Mouse (Mus musculus) neural tube, embryonic 11.5 days (tissue): ENCODE data around the gene Nktr. TPM values are rescaled to one million over a fixed set of nuclear protein-coding genes. Genes with fewer than 3 reads are reported as not detected.

Source experiments
- ATAC-seq: fragments of 200-750 bp; cut with Nextera tagmentation; 2 replicates; pipeline ENCODE4 v1.8.0; 2017; ENCODE audit warnings: moderate number of reproducible peaks, mild to moderate bottlenecking, moderate TSS enrichment, moderate library complexity; ENCODE audit not compliant: insufficient read depth, low FRiP score, low TSS enrichment
- DNase-seq: peaks from one replicate; pipeline ENCODE4 v3.0.0-alpha.2; 2015; ENCODE audit warnings: low spot score
- H3K27ac ChIP-seq: fragments of 300-500 bp; sonication (generic); 2 replicates; pipeline ENCODE4 v1.5.1; 2014; ENCODE audit warnings: low read depth, mild to moderate bottlenecking, low read length
- H3K27me3 ChIP-seq: fragments of 300-500 bp; sonication (generic); 2 replicates; pipeline ENCODE4 v1.6.1; 2014; ENCODE audit warnings: mild to moderate bottlenecking, low read length, mixed read lengths; ENCODE audit not compliant: control insufficient read depth, insufficient read depth
- H3K36me3 ChIP-seq: fragments of 300-500 bp; sonication (generic); 2 replicates; pipeline ENCODE4 v1.6.1; 2014; ENCODE audit warnings: mild to moderate bottlenecking, low read length, moderate library complexity, mixed read lengths; ENCODE audit not compliant: control insufficient read depth, insufficient read depth
- H3K4me1 ChIP-seq: fragments of 300-500 bp; sonication (generic); 2 replicates; pipeline ENCODE4 v1.6.1; 2014; ENCODE audit warnings: low read length, mixed read lengths; ENCODE audit not compliant: control insufficient read depth, insufficient read depth
- H3K4me2 ChIP-seq: fragments of 300-500 bp; sonication (generic); 2 replicates; pipeline ENCODE4 v1.6.1; 2014; ENCODE audit warnings: low read depth, mild to moderate bottlenecking, moderate library complexity
- H3K4me3 ChIP-seq: fragments of 300-500 bp; sonication (generic); 2 replicates; pipeline ENCODE4 v1.5.1; 2014; ENCODE audit warnings: low read depth, low read length
- H3K9ac ChIP-seq: fragments of 300-500 bp; sonication (generic); 2 replicates; pipeline ENCODE4 v1.6.1; 2014; ENCODE audit warnings: mild to moderate bottlenecking, low read length
- H3K9me3 ChIP-seq: fragments of 300-500 bp; sonication (generic); 2 replicates; pipeline ENCODE4 v1.6.1; 2016; ENCODE audit warnings: low read length; ENCODE audit not compliant: control insufficient read depth
- WGBS: fragments of 180-500 bp; shearing (Covaris S2); extraction: QIAGEN DNeasy Blood & Tissue Kit; methylation state at CpG from one replicate; pipeline ENCODE4 v1.1.7; 2014; 5-methylcytosine and 5-hydroxymethylcytosine counted together
- polyA plus RNA-seq: library from polyadenylated mRNA; unstranded; fragments of >200 nt; fragmentation: Nextera tagmentation; extraction: Ambion mirVana; gene quantifications from 2 replicates; pipeline ENCODE4 v1.2.1, GENCODE M21; 2014

The Nktr gene
- polyA plus RNA-seq, 1 experiment from 2014 or later = 56.9 TPM

DNA sequence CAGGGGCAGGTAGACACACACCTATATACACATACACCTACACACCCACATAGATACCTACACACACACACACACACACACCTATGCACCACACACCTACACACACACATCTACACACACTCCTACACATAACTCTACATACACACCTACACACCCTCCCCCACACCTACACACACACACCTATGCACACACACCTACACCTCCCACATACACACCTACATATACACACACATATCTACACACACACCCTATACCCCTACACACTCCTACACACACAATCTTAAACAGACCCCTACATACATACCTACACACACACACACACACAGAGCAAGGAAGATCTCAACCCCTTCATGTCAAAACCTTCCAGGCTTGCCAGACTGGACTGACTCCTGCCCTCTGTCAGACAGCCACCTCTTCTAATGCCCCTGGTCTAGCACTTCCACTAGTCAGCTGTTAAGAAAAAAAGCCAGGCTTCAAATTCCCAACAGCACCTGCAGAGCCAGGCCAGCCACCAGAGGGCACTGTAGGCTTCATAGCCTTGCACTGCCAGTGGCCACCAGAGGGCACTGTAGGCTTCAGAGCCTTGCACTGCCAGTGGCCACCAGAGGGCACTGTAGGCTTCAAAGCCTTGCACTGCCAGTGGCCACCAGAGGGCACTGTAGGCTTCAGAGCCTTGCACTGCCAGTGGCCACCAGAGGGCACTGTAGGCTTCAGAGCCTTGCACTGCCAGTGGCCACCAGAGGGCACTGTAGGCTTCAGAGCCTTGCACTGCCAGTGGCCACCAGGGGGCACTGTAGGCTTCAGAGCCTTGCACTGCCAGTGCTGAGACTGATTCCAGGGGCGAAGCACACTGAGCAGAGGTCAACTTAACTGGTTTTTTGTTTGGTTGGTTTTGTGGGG, 21.6 kb upstream of the Nktr start:
- Histone ChIP-seq H3K27me3 (no peaks in the 10 kb centered on the region), H3K9me3 (no peaks in the 10 kb centered on the region), H3K4me1 (no peaks in the 10 kb centered on the region), H3K36me3 (peaks cover 3% of the 10 kb centered on the region; the same call in 1 of the 2 replicates), H3K4me3 (no peak overlapping the region), H3K4me2 (no peak overlapping the region), H3K27ac (no peak overlapping the region), H3K9ac (no peak overlapping the region)
- DNase-seq (peak; percentile 45), ATAC-seq (peak; percentile 16; the same call in 1 of the 2 replicates)
- 100% methylated on average over 1 of the region's 1 CpGs for WGBS

DNA sequence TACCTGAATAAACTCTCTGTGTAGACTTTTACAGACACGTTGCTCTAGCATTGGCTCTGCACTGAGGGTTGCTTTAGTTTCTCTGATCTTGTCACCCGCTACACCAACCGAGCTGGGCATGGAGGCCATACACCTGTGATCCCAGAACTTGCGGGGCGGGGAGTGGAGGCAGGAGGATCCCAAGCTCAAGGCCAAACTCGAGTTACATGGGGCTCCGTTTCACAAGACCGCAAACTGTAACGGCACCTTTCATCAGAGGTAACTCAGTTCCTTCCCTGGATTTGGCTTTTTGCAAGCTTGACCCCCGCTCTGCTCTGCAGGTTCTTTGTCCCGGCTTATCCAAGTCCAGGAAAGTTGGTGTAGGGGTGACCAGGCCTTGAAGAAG, 14.7 kb upstream of the Nktr start:
- H3K9ac ChIP-seq = peak overlapping the region; percentile 80
- no peak for DNase-seq
- no peak for ATAC-seq
- 0 out of 2 replicates have a peak overlapping the region, but pooled peaks have one; percentile 10 for H3K27ac ChIP-seq
- H3K36me3 ChIP-seq = no peaks in the 10 kb centered on the region
- H3K4me3 ChIP-seq = peak overlapping the region; percentile 78
- peaks cover 14% of the 10 kb centered on the region for H3K4me1 ChIP-seq
- H3K9me3 ChIP-seq = no peaks in the 10 kb centered on the region
- 39% methylated on average over 11 of the region's 11 CpGs for WGBS
- peak overlapping the region; percentile 95 for H3K4me2 ChIP-seq
- no peaks in the 10 kb centered on the region for H3K27me3 ChIP-seq

DNA sequence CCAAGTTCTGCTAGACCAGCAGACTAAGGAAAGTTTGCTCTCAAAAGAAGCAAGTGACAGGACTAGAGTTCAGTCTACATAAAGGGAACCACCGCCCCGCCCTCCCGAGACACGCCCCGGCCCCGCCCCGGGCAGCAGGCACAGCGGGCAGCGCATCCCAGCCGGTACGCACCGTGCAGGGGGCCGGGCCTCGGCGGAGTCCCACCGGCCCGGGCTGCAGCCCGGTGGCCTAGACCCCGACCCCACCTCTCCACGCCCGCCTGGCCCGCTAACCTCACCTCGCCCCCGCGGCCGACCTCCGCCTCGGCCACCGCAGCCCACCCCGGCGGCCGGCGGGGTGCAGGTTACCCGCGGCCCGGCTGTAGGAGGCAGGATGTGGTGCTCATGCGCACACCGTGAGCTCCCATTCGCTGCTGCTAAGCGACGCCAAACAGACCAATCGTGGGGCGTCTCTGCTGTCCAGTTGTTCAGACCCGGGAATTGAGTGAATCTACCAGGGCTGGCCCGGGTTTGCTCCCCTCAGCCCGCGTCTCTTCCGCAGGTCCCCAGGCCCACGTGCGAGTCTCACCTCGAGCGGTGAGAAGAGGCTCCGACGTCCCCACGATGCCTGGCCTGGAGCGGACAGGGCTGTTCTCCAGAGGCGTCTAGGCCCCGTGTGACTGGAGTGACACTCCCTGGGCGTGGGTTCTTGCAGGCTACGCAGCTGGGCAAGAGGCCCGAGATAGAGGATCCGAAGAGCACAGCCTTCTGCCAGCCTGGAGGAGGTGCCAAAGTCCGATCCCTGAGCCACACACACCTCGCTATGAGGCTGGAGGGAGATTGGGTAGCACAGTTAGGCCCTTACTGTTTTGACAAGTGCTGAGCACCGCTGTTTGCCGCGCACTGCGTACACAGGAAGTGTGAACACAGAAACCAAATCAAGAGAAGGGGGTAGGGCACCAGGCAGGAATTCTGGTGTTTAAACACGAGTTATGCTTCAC, 14.0 kb upstream of the Nktr start, which contains the start of gene Sec22c:
TSS of gene Sec22c (minus strand) at position 845 of the 980 bp plus-strand sequence.
- Histone ChIP-seq H3K27me3 (no peaks in the 10 kb centered on the region), H3K4me3 (peak within 1 kb of the TSS; percentile 78), H3K9me3 (no peaks in the 10 kb centered on the region), H3K9ac (peak within 1 kb of the TSS; percentile 80), H3K27ac (peak within 1 kb of the TSS; percentile 67; the same call in 1 of the 2 replicates), H3K4me1 (peaks cover 14% of the 10 kb centered on the region), H3K36me3 (no peaks in the 10 kb centered on the region), H3K4me2 (peak within 1 kb of the TSS; percentile 95)
- WGBS = under 1% methylated on average over 63 of the region's 69 CpGs
- peak; percentile 91 for DNase-seq
- peak; percentile 98 for ATAC-seq

DNA sequence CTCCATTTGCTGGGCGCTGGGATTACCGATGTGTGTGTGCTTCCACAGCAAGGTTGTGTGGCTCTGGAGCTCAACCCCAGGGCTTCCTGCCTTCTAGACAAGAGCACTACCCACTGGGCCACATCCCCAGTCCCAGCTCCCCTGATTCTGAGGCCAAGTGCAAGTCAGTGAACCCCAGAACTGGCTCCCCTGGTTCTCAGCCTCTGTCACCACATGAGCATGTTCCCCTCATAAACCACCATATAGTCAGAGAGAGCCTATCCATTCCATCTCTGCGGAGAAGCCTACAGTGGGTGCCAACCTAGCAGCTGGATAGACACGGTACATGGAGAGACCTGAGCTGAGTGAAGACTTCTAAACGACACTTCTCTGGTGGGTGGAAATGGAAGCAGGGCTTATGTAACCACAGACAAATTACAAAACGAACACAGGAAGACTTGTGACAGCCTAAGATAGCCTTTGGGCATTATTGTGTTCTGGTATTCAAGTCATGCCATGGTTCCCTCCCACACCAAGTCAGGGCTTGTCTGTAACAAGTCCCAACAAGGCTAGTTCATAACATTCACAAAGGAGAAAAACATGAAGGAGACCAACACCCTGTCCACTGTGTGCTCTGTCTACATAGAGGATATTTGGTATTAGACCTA, 12.8 kb upstream of the Nktr start:
- no peaks in the 10 kb centered on the region for H3K36me3 ChIP-seq
- H3K27me3 ChIP-seq = no peaks in the 10 kb centered on the region
- H3K9me3 ChIP-seq = no peaks in the 10 kb centered on the region
- ATAC-seq = no peak
- H3K4me3 ChIP-seq = no peak overlapping the region
- H3K27ac ChIP-seq = no peak overlapping the region
- peaks cover 19% of the 10 kb centered on the region for H3K4me1 ChIP-seq
- no peak overlapping the region for H3K4me2 ChIP-seq
- no peak overlapping the region; the same call in 1 of the 2 replicates for H3K9ac ChIP-seq
- 79% methylated on average over 6 of the region's 6 CpGs for WGBS
- no peak for DNase-seq

DNA sequence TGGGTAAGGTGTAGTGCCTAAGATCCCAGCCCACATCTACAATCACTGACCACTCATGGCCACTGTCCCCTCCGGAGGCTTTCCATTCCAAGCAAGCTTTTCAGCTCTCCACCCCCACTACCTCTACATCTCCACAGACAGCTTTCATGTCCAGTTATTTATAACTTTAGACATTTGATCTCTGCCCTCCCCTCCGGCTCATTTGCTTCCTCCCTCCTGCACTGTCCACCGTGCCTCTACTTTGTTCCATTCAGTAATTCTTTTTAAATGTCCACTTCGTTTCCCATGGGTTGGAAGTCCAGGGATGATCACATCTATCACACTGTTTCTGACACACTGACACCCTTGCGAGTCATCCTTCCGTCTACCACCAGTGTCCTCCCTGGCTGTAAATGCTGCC, 11.2 kb upstream of the Nktr start:
- H3K4me3 ChIP-seq = no peak overlapping the region
- no peaks in the 10 kb centered on the region for H3K36me3 ChIP-seq
- whole genome bisulfite sequencing = 53% methylated on average over 6 of the region's 6 CpGs
- H3K27me3 ChIP-seq = no peaks in the 10 kb centered on the region
- H3K9ac ChIP-seq = no peak overlapping the region
- H3K27ac ChIP-seq = no peak overlapping the region
- DNase-seq (no peak), ATAC-seq (no peak)
- peaks cover 21% of the 10 kb centered on the region for H3K4me1 ChIP-seq
- no peaks in the 10 kb centered on the region for H3K9me3 ChIP-seq
- no peak overlapping the region for H3K4me2 ChIP-seq

DNA sequence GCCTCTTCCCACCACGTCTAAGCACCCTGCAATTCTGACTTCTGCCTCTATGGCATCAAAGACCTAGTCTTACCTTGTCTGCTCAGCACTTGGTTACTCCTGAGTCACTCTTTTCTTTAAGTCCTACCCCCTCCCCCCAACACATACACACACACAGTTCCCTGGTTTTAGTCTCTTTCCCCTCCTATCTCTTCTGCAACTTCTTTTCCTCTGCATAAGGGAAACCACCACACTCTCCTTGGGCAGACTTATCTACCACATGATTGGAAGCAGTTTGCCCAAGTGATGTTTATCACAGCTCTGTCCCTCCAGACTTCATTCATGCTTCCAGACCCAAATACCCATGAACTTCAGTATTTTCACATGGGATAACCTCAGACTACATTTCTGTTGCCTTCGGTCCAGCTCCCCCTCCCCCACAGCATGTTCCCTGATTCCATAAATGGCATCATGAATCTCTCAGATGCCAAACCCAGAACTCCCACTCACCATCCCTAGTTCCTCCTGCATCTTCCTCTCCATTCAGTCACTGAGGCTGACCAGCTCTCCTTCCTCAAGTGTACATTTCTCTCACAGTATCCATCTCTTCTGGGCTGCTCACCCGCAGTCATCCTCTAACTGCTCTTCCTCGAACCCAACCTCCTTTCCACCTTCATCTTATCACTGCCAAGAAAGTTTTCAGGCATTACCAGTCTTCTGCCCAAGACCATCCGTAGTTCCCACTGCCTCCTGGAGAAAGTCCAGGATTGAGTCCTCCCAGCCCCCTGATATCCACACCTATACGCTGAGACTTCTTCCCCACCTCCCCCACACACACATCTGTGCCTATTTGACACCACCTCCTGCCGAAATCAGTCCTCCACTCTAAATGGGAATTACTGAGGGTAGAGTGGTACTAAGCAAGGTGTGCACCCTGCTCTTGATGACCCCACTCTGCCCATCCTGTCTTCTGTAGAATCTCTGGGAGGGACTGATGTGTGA, 10.2 kb upstream of the Nktr start:
- Histone ChIP-seq H3K9ac (no peak overlapping the region), H3K27ac (no peak overlapping the region), H3K4me1 (peaks cover 21% of the 10 kb centered on the region), H3K36me3 (no peaks in the 10 kb centered on the region), H3K4me3 (no peak overlapping the region), H3K9me3 (no peaks in the 10 kb centered on the region), H3K4me2 (no peak overlapping the region), H3K27me3 (no peaks in the 10 kb centered on the region)
- DNase-seq (no peak), ATAC-seq (no peak)
- 71% methylated on average over 7 of the region's 7 CpGs for WGBS

DNA sequence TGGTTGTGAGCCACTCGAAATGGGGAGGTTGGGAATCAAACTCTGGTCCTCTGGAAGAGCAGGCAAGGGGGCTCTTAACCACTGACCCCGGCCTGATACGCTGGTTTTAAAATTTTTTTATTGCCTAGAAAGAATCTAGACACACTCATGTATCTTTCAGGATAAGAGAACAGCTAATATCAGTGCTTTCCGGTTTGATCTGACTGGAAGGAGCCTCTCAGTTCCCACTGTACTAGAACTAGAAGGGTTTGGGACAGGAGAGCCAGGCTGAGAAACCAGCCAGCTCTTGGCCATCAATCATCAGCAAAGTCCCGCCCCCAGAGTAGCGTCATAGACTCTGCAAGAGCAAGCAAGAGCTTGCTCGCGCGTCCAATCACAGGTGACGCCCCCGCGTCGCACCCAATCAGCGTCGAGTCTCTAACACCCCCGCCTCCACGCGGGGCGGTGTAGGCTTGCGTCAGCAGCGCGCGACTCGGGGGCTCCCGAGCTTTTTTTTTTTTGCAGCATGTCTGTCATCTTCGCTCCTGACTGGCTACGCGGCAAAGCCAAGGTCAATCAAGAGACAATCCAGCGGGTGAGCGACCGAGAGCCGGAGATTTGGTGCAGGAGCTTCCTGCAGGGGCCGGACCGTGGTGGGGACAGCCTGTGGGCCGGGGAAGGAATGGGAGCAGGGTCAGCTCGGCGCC, 8.9 kb upstream of the Nktr start, which contains the start of gene Ss18l2:
TSS of gene Ss18l2 (plus strand) at position 432 of the 686 bp plus-strand sequence.
- Histone ChIP-seq H3K27ac (peak within 1 kb of the TSS; percentile 85), H3K36me3 (no peaks in the 10 kb centered on the region), H3K27me3 (no peaks in the 10 kb centered on the region), H3K4me3 (peak within 1 kb of the TSS; percentile 63), H3K4me1 (peaks cover 15% of the 10 kb centered on the region), H3K4me2 (peak within 1 kb of the TSS; percentile 57), H3K9me3 (no peaks in the 10 kb centered on the region), H3K9ac (peak within 1 kb of the TSS; percentile 77)
- DNase-seq (peak; percentile 100), ATAC-seq (peak; percentile 96)
- WGBS = 5% methylated on average over 37 of the region's 37 CpGs
